Mouse (Mus musculus) liver, embryonic 14.5 days (tissue): ENCODE measurements at regions not wholly inside any gene's neighbourhood (a gene's known extent, or its start where the extent isn't known, plus 50 kb on each side); places are given as distances from the start of the nearest gene placed in this dataset.

Source experiments
- CTCF ChIP-seq: IDR thresholded peaks from 2 replicates; pipeline ENCODE4 v1.5.1; 2016; ENCODE audit warnings: antibody characterized with exemption, low read depth, control low read depth
- EP300 ChIP-seq: IDR thresholded peaks from 2 replicates; pipeline ENCODE4 v1.6.1; 2016; ENCODE audit warnings: antibody characterized with exemption, low read depth

- TF ChIP-seq CTCF (no peak), EP300 (no peak)
These were observed 215.8 kb upstream of the Sp8 start for GRCm38 (mm10) chr12:118630373-118630772.
